Mouse (Mus musculus): ENCODE measurements around the gene Necap1.

Gene Necap1

GRCm38 (mm10) chr6:122883603-122884002 is 9.3 kb downstream of the Necap1 start:
- no peak for DNase-seq (ENCODE audit: low read depth, low spot score)

- DNase-seq (ENCODE audit: low read depth, low spot score) = no peak
Observed at GRCm38 (mm10) chr6:122889599-122889998, 15.3 kb downstream of the Necap1 start.

- no peak for DNase-seq (ENCODE audit: low read depth, low spot score)
Observed at GRCm38 (mm10) chr6:122892442-122893049, 18.3 kb downstream of the Necap1 start.

GRCm38 (mm10) chr6:122919922-122920321 is 45.6 kb downstream of the Necap1 start:
- DNase-seq (ENCODE audit: low read depth, low spot score) = no peak

GRCm38 (mm10) chr6:122921451-122921850 is 47.2 kb downstream of the Necap1 start, which contains the start of gene Clec4a1:
Gene Clec4a1 (plus strand): TSS chr6:122921848.
- peak; percentile 34 for DNase-seq (ENCODE audit: low read depth, low spot score)

GRCm38 (mm10) chr6:122934845-122935244 is 60.6 kb downstream of the Necap1 start:
- DNase-seq (ENCODE audit: low read depth, low spot score) = no peak

All from skeletal muscle tissue, adult 2 months (tissue).